Mouse (Mus musculus): ENCODE measurements around the gene Cyb5r2.

The Cyb5r2 gene

GRCm38 (mm10) chr7:107720771-107721170 is 37.1 kb downstream of the Cyb5r2 start:
- DNase-seq = no peak

GRCm38 (mm10) chr7:107714067-107714466 is 43.8 kb downstream of the Cyb5r2 start:
- no peak for DNase-seq

GRCm38 (mm10) chr7:107712743-107713142 is 45.1 kb downstream of the Cyb5r2 start:
- no peak for DNase-seq

- DNase-seq = peak; percentile 85
These were observed 49.2 kb downstream of the Cyb5r2 start for GRCm38 (mm10) chr7:107708491-107709112.

- DNase-seq = no peak
These were observed 50.2 kb downstream of the Cyb5r2 start for GRCm38 (mm10) chr7:107707650-107708049.

- no peak for DNase-seq
These were observed 51.9 kb downstream of the Cyb5r2 start for GRCm38 (mm10) chr7:107705941-107706340.

GRCm38 (mm10) chr7:107702461-107703380 is 55.1 kb downstream of the Cyb5r2 start:
- DNase-seq = no peak

GRCm38 (mm10) chr7:107700646-107701045 is 57.2 kb downstream of the Cyb5r2 start:
- no peak for DNase-seq

- DNase-seq = no peak
These were observed 57.9 kb downstream of the Cyb5r2 start for GRCm38 (mm10) chr7:107699926-107700325.

Measured in embryo, embryonic 11 days (tissue).